Mouse (Mus musculus) monocyte, adult 2 months (primary cell): ENCODE results near the gene Bbs12.

Experiments used
- DNase-seq, 2 experiments: peaks; one replicate each; pipeline ENCODE4 v3.0.0; 2022; ENCODE audit warnings: low spot score in 2 of 2, low read depth in 1 of 2

Bbs12 gene

GRCm38 (mm10) chr3:37325317-37326112 is 13.2 kb downstream of the Bbs12 start:
- no peak for DNase-seq

- no peak for DNase-seq
Observed at GRCm38 (mm10) chr3:37326627-37327026, 14.3 kb downstream of the Bbs12 start.

- no peak for DNase-seq
Observed at GRCm38 (mm10) chr3:37328489-37328888, 16.1 kb downstream of the Bbs12 start.

- DNase-seq = no peak
Observed at GRCm38 (mm10) chr3:37329963-37330362, 17.6 kb downstream of the Bbs12 start.

GRCm38 (mm10) chr3:37331999-37332449 is 19.7 kb downstream of the Bbs12 start:
- peak in 1 of 2 experiments; percentile 6 for DNase-seq

GRCm38 (mm10) chr3:37334053-37334452 is 21.7 kb downstream of the Bbs12 start:
- no peak for DNase-seq

- DNase-seq = no peak
Observed at GRCm38 (mm10) chr3:37341110-37341509, 28.8 kb downstream of the Bbs12 start.

GRCm38 (mm10) chr3:37342811-37343210 is 30.5 kb downstream of the Bbs12 start:
- DNase-seq = no peak

- no peak for DNase-seq
Observed at GRCm38 (mm10) chr3:37347671-37348070, 35.3 kb downstream of the Bbs12 start.

GRCm38 (mm10) chr3:37348221-37349165 is 36.1 kb downstream of the Bbs12 start, which contains the start of gene Fgf2:
Gene Fgf2, plus strand, starts transcription at chr3:37348346.
- DNase-seq = no peak

GRCm38 (mm10) chr3:37349166-37349548 is 36.8 kb downstream of the Bbs12 start:
- DNase-seq = no peak

GRCm38 (mm10) chr3:37350386-37350785 is 38.0 kb downstream of the Bbs12 start:
- no peak for DNase-seq

GRCm38 (mm10) chr3:37353951-37354481 is 41.7 kb downstream of the Bbs12 start:
- no peak for DNase-seq

GRCm38 (mm10) chr3:37354737-37355136 is 42.4 kb downstream of the Bbs12 start:
- no peak for DNase-seq

- no peak for DNase-seq
Observed at GRCm38 (mm10) chr3:37360729-37361128, 48.4 kb downstream of the Bbs12 start.

- no peak for DNase-seq
Observed at GRCm38 (mm10) chr3:37365144-37365543, 52.8 kb downstream of the Bbs12 start.

GRCm38 (mm10) chr3:37365976-37366375 is 53.6 kb downstream of the Bbs12 start:
- DNase-seq = no peak

- DNase-seq = no peak
Observed at GRCm38 (mm10) chr3:37366381-37367053, 54.2 kb downstream of the Bbs12 start.

GRCm38 (mm10) chr3:37370407-37370806 is 58.1 kb downstream of the Bbs12 start:
- DNase-seq = no peak
